Mouse (Mus musculus): Measurements from ENCODE around the gene Setd2.
A peak's percentile ranks its signal among the peaks of the same experiment; 100 is the strongest.

The Setd2 gene

GRCm38 (mm10) chr9:110654726-110655650 lies 122.6 kb downstream of the Setd2 start:
- no peak for DNase-seq (ENCODE audit: low spot score)

DNA sequence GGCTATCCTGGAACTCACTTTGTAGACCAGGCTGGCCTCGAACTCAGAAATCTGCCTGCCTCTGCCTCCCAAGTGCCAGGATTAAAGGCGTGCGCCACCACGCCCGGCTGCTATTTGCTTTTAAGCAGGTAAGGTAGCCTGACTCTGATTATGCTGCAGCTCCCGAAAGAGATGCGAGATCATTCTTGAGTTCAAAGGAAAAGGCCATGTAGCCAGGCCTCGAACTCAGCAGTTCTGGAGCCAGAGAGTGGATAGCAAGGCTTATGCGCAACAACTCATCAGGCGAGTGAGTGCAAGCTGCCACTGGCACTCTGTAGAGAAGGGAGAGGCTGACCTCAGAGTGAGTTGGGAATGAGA lies 123.2 kb downstream of the Setd2 start:
- DNase-seq (ENCODE audit: low spot score) = no peak

DNA sequence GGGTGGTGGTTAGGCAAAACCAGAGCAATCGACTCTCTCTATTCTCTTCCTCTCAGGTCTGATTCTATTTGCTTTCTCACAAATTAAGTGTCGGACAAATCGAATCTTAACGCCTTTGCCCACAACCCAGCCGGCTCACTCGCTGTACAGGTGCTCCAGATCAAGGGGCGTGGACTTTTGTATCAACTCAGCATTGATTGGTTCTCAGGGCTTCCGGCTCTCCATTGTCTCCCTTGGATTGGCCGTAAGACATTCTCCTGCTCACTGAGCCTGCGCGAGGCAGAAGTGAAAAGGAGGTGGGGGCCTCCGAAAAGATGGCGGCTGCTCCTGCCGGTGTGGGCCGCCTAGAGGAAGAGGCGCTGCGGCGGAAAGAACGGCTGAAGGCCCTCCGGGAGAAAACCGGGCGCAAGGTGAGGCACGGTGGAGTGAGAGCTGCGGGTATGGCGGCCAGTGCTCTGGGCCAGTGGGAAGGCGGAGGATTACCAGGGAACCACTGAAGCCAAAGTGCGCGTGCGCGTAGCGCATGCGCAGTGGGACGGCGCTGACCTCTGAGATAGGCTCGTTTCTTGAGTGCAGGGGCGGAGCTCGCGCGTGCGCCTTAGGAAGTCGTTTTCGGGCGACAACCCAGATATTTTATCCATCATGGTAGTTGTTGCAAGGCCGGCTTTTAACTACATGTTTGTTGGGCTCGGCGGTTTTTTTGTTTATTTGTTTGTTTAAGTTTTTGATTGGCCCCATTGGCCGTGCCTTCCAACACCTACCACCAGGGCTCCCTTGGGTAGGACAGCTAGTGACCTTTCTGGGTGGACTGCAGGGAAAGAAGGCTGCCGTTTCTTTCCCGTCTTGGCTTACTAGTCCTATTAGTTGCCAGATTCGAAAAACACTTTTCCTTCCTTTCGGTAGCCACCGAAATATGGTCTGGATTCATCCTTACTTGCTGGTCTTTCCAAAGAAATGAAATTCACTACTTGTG lies 124.1 kb downstream of the Setd2 start, which contains the start of gene Ccdc12:
TSS of gene Ccdc12 (plus strand) at position 255 of the 973 bp plus-strand sequence.
- peak; percentile 98 for DNase-seq (ENCODE audit: low spot score)

- no peak for DNase-seq (ENCODE audit: low spot score)
Observed at GRCm38 (mm10) chr9:110657474-110658078, 125.2 kb downstream of the Setd2 start.

DNA sequence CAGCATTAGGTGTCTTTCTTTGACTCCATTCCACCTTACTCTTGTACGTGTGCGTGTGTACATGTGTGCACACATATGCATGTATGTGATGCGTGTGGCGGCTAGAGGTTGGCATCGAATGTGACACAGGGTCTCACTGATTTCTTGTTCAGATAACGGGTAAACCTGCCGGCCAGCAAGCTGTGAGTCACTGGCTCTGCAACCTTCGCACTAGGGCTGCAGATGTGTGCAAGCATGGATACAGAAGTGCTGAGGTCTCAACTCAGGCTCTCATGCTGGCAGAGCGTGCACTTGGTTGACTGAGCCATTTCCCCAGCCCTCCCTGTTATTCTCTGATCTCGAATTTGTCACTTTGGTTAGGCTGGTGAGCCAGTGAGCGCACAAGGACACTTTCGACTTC lies 127.1 kb downstream of the Setd2 start:
- no peak for DNase-seq (ENCODE audit: low spot score)

GRCm38 (mm10) chr9:110660208-110660607 lies 127.8 kb downstream of the Setd2 start:
- DNase-seq (ENCODE audit: low spot score) = no peak

DNA sequence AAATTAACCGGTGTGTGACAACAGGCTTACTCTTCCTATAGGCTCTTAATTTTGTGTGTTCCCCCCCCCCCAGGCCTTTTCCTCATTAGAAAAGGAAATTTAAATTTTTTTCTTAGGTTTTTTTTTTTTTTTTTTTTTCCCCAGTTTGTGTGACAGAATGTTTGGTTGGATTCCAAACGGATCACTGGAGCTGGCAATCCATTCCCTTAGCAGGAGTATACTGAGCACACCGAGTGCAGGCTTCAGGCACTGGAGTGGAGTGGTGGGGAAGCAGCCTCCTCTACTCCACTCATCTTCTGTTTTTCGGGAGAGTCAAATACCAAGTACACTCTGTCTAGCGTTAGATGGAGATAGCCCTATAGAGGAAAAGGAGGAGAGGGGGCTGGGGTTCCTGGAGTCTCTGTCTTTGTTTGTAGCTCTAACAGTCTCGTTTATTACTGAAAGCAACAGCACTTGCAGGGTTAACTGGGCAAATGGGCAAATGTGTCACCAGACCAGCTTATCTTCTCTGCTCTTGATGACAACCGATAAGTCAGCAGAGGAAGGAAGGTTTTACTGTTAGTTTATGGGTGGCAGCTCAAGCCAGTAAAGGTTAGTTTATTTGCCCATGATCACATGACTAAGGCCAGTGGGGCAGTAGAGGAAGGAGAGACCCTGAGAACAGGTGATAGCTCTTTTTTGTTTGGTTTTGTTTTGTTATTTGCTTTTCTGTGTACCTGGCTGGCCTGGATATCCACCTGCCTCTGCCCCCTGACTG lies 128.6 kb downstream of the Setd2 start:
- no peak for DNase-seq (ENCODE audit: low spot score)

DNA sequence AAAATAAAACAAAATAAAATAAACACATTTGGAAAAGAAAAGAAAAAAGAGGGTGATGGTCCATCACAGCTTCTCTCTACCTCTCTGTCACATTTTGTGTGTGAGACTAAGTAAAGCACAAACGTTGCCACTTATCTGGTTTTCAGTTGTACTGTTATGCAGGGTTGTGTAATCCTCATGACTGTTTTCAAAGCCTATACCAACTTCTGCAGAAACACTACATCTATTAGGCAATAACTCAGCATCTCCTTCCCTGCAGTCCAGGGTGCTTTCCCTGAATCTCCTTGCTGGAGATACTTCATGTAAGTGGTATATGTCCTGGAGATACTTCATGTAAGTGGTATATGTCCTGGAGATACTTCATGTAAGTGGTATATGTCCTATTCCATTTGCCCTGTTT lies 130.4 kb downstream of the Setd2 start:
- no peak for DNase-seq (ENCODE audit: low spot score)

GRCm38 (mm10) chr9:110665912-110666311 lies 133.5 kb downstream of the Setd2 start:
- DNase-seq (ENCODE audit: low spot score) = peak; percentile 75

DNA sequence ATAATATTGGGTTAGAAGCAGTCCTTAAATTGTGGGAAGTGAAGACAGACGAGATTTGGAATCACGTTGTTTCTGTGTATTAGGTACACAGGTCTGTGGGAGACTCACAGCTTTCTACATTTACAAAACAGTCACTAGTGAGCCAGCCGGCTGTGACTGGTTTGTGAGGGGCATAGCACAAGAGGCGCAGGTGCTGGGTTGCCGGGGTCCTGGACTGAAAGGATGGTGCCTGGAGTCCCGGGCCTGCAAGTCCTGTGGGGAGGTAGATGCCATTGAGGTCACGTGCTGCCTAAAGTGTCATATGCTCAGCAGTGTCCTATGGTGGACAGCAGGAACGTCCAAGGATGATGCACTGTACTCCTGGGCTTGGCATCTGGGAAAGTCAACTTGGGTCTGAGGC lies 134.0 kb downstream of the Setd2 start:
- DNase-seq (ENCODE audit: low spot score) = no peak

GRCm38 (mm10) chr9:110667219-110667836 lies 134.9 kb downstream of the Setd2 start:
- no peak for DNase-seq (ENCODE audit: low spot score)
